Mouse (Mus musculus): Measurements from ENCODE around the gene Mpp5.

- TF ChIP-seq ZNF384 (IDR thresholded peaks at IDR 0.05; ENCODE audit: low read depth, low read length) (no peak), CHD2 (IDR thresholded peaks at IDR 0.05; ENCODE audit: low read depth, low read length) (no peak), MAFK (IDR thresholded peaks at IDR 0.05; ENCODE audit: insufficient read depth, low read depth, low read length) (no peak)
Measured at GRCm38 (mm10) chr12:78773211-78773610, 24.5 kb downstream of the Mpp5 start.

All from ES-E14 (cell line).